ENCODE assay signal across 19 mouse cellular contexts in genomic region chr7:45685811-45686210, GRCm38 (mm10). TPM values are rescaled to one million over a fixed set of nuclear protein-coding genes. Genes with fewer than 3 reads are reported as not detected.
A peak's percentile ranks its signal among the peaks of the same experiment; 100 is the strongest.
DNase-seq lines count a peak whose midpoint lies in the region; ATAC-seq lines count a peak whose summit lies in the region.
"Had no signal": no experiment of that assay in that cellular context is flagged by ENCODE, and none has a peak within 500 bp of the region (broad histone marks: within the 10 kb centered on the region; RNA-seq: fewer than 3 reads in every experiment).

No protein-coding gene starts in this region.

- ATAC-seq in midbrain, embryonic 16.5 days, result no peak
- ATAC-seq in limb, embryonic 12.5 days (ENCODE audit: insufficient number of reproducible peaks, insufficient read depth, low FRiP score, low TSS enrichment, low read depth), result no peak
- ATAC-seq: forebrain, embryonic 13.5 days; liver, embryonic 12.5 days had no signal

- no peaks in the 10 kb centered on the region for H3K36me3 ChIP-seq in midbrain, embryonic 10.5 days
- H3K36me3 ChIP-seq in midbrain, embryonic 16.5 days (ENCODE audit: control insufficient read depth, insufficient read depth, low read length), result no peaks in the 10 kb centered on the region
- no peaks in the 10 kb centered on the region for H3K36me3 ChIP-seq in limb, embryonic 12.5 days
- H3K36me3 ChIP-seq: liver, embryonic 12.5 days; midbrain, embryonic 12.5 days; neural tube, embryonic 13.5 days had no signal

- no peak overlapping the region for H3K4me2 ChIP-seq in midbrain, embryonic 16.5 days (ENCODE audit: low read length)
- 0 out of 2 replicates have a peak overlapping the region, but pooled peaks have one; percentile 2 for H3K4me2 ChIP-seq in limb, embryonic 12.5 days
- H3K4me2 ChIP-seq: forebrain, embryonic 13.5 days; liver, embryonic 12.5 days; lung, embryonic 14.5 days; midbrain, embryonic 12.5 days had no signal

- peaks cover 13% of the 10 kb centered on the region; the same call in 1 of the 2 replicates for H3K27me3 ChIP-seq in midbrain, embryonic 10.5 days (ENCODE audit: low read depth, poor library complexity, severe bottlenecking)
- H3K27me3 ChIP-seq in midbrain, embryonic 16.5 days (ENCODE audit: control insufficient read depth, insufficient read depth, low read depth, low read length), result no peaks in the 10 kb centered on the region
- H3K27me3 ChIP-seq in limb, embryonic 12.5 days, result 0 out of 2 replicates have a peak, but pooled peaks cover 6% of the 10 kb centered on the region
- H3K27me3 ChIP-seq: forebrain, embryonic 13.5 days; neural tube, embryonic 13.5 days had no signal

- no peaks in the 10 kb centered on the region for H3K9me3 ChIP-seq in midbrain, embryonic 10.5 days (replicated peaks)
- H3K9me3 ChIP-seq in midbrain, embryonic 16.5 days (replicated peaks; ENCODE audit: control insufficient read depth, low read length, poor library complexity, severe bottlenecking), result no peaks in the 10 kb centered on the region
- no peaks in the 10 kb centered on the region for H3K9me3 ChIP-seq in limb, embryonic 12.5 days
- H3K9me3 ChIP-seq: forebrain, embryonic 13.5 days; liver, embryonic 12.5 days; midbrain, embryonic 12.5 days; neural tube, embryonic 13.5 days had no signal

- peak overlapping the region; percentile 49; the same call in 1 of the 2 replicates for H3K27ac ChIP-seq in midbrain, embryonic 10.5 days (replicated peaks)
- H3K27ac ChIP-seq in midbrain, embryonic 16.5 days (ENCODE audit: low read length), result no peak overlapping the region
- H3K27ac ChIP-seq in limb, embryonic 12.5 days, result peak overlapping the region; percentile 57; the same call in 1 of the 2 replicates
- H3K27ac ChIP-seq: forebrain, embryonic 13.5 days; kidney, postnatal 0 days; liver, embryonic 12.5 days; macrophage; midbrain, embryonic 12.5 days; neural tube, embryonic 13.5 days had no signal

- 61% methylated on average over 10 of the region's 10 CpGs for WGBS in midbrain, embryonic 10.5 days
- WGBS in midbrain, embryonic 16.5 days, result 64% methylated on average over 10 of the region's 10 CpGs
- 28% methylated on average over 10 of the region's 10 CpGs for WGBS in limb, embryonic 12.5 days

- H3K9ac ChIP-seq in midbrain, embryonic 16.5 days (ENCODE audit: low read depth, low read length), result no peak overlapping the region
- no peak overlapping the region; the same call in 1 of the 2 replicates for H3K9ac ChIP-seq in limb, embryonic 12.5 days (replicated peaks)
- H3K9ac ChIP-seq: lung, embryonic 14.5 days; midbrain, embryonic 12.5 days; neural tube, embryonic 13.5 days had no signal

- peaks cover 38% of the 10 kb centered on the region for H3K4me1 ChIP-seq in midbrain, embryonic 10.5 days
- peaks cover 3% of the 10 kb centered on the region; the same call in 1 of the 2 replicates for H3K4me1 ChIP-seq in midbrain, embryonic 16.5 days (ENCODE audit: control insufficient read depth, insufficient read depth, low read length)
- H3K4me1 ChIP-seq in limb, embryonic 12.5 days (replicated peaks), result peaks cover 28% of the 10 kb centered on the region

- peak; percentile 16 for DNase-seq in embryo, embryonic 10 days (ENCODE audit: low spot score)
- DNase-seq in embryo, embryonic 11 days, result no peak
- DNase-seq in midbrain, embryonic 10.5 days (ENCODE audit: low spot score), result no peak
- DNase-seq in kidney, adult 8-10 months, result no peak
- no peak for DNase-seq in frontal cortex, postnatal 36 days (ENCODE audit: low spot score in 2 of 2)
- DNase-seq in thymus, postnatal 25 days, result no peak
- DNase-seq: cerebellum, adult 9-10 months; layer of hippocampus, postnatal 36 days; lung, embryonic 14.5 days; thymus, postnatal 14 days had no signal

- H3K4me3 ChIP-seq in midbrain, embryonic 10.5 days, result no peak overlapping the region
- no peak overlapping the region for H3K4me3 ChIP-seq in midbrain, embryonic 16.5 days (ENCODE audit: low read depth, low read length)
- H3K4me3 ChIP-seq in limb, embryonic 12.5 days (replicated peaks), result no peak overlapping the region
- H3K4me3 ChIP-seq: forebrain, embryonic 13.5 days; liver, embryonic 12.5 days; midbrain, embryonic 12.5 days; neural tube, embryonic 13.5 days had no signal

RNA-seq across cellular contexts. Expression of gene Ntn5, which starts 2.0 kb away (rescaled TPM):
- polyA plus RNA-seq in midbrain, embryonic 10.5 days (2016; fragmentation: Nextera tagmentation; extraction: Ambion mirVana), result 0.46 and 0.48 TPM in 2 replicates
- polyA plus RNA-seq in midbrain, embryonic 16.5 days (2015; fragmentation: Nextera tagmentation; extraction: Ambion mirVana), result 0.23 and 0.71 TPM in 2 replicates
- 0.13 and 0.23 TPM in 2 replicates for polyA plus RNA-seq in limb, embryonic 12.5 days (2016; fragmentation: Nextera tagmentation; extraction: Ambion mirVana)
- polyA plus RNA-seq: forebrain, embryonic 13.5 days; heart, postnatal 0 days; liver, embryonic 12.5 days; macrophage had no signal

RNA-seq across cellular contexts. Expression of gene Sec1, which starts 8.4 kb away (rescaled TPM):
- polyA plus RNA-seq in midbrain, embryonic 10.5 days (2016; fragmentation: Nextera tagmentation; extraction: Ambion mirVana), result 0.32 and 0.34 TPM in 2 replicates
- 0.24 and 0.28 TPM in 2 replicates for polyA plus RNA-seq in midbrain, embryonic 16.5 days (2015; fragmentation: Nextera tagmentation; extraction: Ambion mirVana)
- polyA plus RNA-seq in limb, embryonic 12.5 days (2016; fragmentation: Nextera tagmentation; extraction: Ambion mirVana), result 0.40 and 0.74 TPM in 2 replicates
- polyA plus RNA-seq: lung, embryonic 14.5 days; macrophage had no signal

RNA-seq across cellular contexts. Expression of gene Car11, which starts 13.8 kb away (rescaled TPM):
- polyA plus RNA-seq in midbrain, embryonic 10.5 days (2016; fragmentation: Nextera tagmentation; extraction: Ambion mirVana), result 4.6 and 4.9 TPM in 2 replicates
- 71.6 and 89.9 TPM in 2 replicates for polyA plus RNA-seq in midbrain, embryonic 16.5 days (2015; fragmentation: Nextera tagmentation; extraction: Ambion mirVana)
- polyA plus RNA-seq in limb, embryonic 12.5 days (2016; fragmentation: Nextera tagmentation; extraction: Ambion mirVana), result 8.8 and 12.6 TPM in 2 replicates

RNA-seq across cellular contexts. Expression of gene Dbp, which starts 19.1 kb away (rescaled TPM):
- polyA plus RNA-seq in midbrain, embryonic 10.5 days (2016; fragmentation: Nextera tagmentation; extraction: Ambion mirVana), result 2.1 and 2.9 TPM in 2 replicates
- polyA plus RNA-seq in midbrain, embryonic 16.5 days (2015; fragmentation: Nextera tagmentation; extraction: Ambion mirVana), result 2.3 and 3.4 TPM in 2 replicates
- polyA plus RNA-seq in limb, embryonic 12.5 days (2016; fragmentation: Nextera tagmentation; extraction: Ambion mirVana), result 6.4 and 8.5 TPM in 2 replicates

RNA-seq across cellular contexts. Expression of gene Fut2, which starts 19.6 kb away (rescaled TPM):
- polyA plus RNA-seq in midbrain, embryonic 10.5 days (2016; fragmentation: Nextera tagmentation; extraction: Ambion mirVana), result 0.05 TPM in 1 of 2 replicates, not detected in the other
- 0.16 TPM in 2 replicates for polyA plus RNA-seq in midbrain, embryonic 16.5 days (2015; fragmentation: Nextera tagmentation; extraction: Ambion mirVana)
- 0.15 TPM in 2 replicates for polyA plus RNA-seq in limb, embryonic 12.5 days (2016; fragmentation: Nextera tagmentation; extraction: Ambion mirVana)
- polyA plus RNA-seq: forebrain, embryonic 13.5 days; liver, embryonic 12.5 days; macrophage had no signal
